Mouse (Mus musculus): ENCODE data around the gene Sppl3. TPM values are rescaled to one million over a fixed set of nuclear protein-coding genes. Genes with fewer than 3 reads are reported as not detected.

Sppl3 gene
- total RNA-seq, 4 experiments from 2014 or later: 18.2 to 20.9 (median 20.0) TPM

Other genes starting within 250 kb of the Sppl3 start
- gene Ankrd13a, start 236.5 kb upstream of the Sppl3 start, total RNA-seq (2022): 10 to 100 TPM; 12.8 to 15.7 (median 14.4) TPM
- gene Git2, start 235.6 kb upstream of the Sppl3 start, total RNA-seq (2022): 10 to 100 TPM; 12.7 to 19.4 (median 16.6) TPM
- 1 to 10 TPM; 2.1 to 6.2 (median 3.1) TPM for gene 1500011B03Rik, start 187.7 kb upstream of the Sppl3 start, total RNA-seq (2022)
- gene 4930519G04Rik, start 157.5 kb upstream of the Sppl3 start, total RNA-seq (2022): not detected
- gene Gm9936, start 152.5 kb upstream of the Sppl3 start, total RNA-seq (2022): not detected
- gene Oasl2, start 114.2 kb upstream of the Sppl3 start, total RNA-seq (2022): 1 to 10 TPM in 2 of 4 experiments, under 1 TPM in 2; 0.19 to 1.6 (median 0.86) TPM
- gene Oasl1, start 87.9 kb upstream of the Sppl3 start, total RNA-seq (2022): not detected
- 10 to 100 TPM; 16.9 to 29.0 (median 26.0) TPM for gene 2210016L21Rik, start 69.0 kb upstream of the Sppl3 start, total RNA-seq (2022)
- gene Hnf1a, start 40.0 kb upstream of the Sppl3 start, total RNA-seq (2022): not detected
- not detected for gene Gm10401, start 87.2 kb downstream of the Sppl3 start, total RNA-seq (2022)
- 10 to 100 TPM; 66.4 to 76.7 (median 72.5) TPM for gene Acads, start 108.2 kb downstream of the Sppl3 start, total RNA-seq (2022)
- 10 to 100 TPM in 2 of 4 experiments, 1 to 10 TPM in 2; 8.6 to 11.7 (median 9.8) TPM for gene Unc119b, start 123.8 kb downstream of the Sppl3 start, total RNA-seq (2022)
- 100 to 1,000 TPM; 140 to 220 (median 197) TPM for gene Mlec, start 147.0 kb downstream of the Sppl3 start, total RNA-seq (2022)
- gene Cabp1, start 183.2 kb downstream of the Sppl3 start, total RNA-seq (2022): 1 to 10 TPM in 1 of 4 experiments, under 1 TPM in 3; 0.22 to 1.1 (median 0.38) TPM
- gene Pop5, start 224.7 kb downstream of the Sppl3 start, total RNA-seq (2022): 10 to 100 TPM; 27.3 to 40.7 (median 38.0) TPM

Measured in gastrocnemius, adult 8-10 months (tissue).